ENCODE assay signal across 8 mouse cellular contexts in the genomic region with DNA sequence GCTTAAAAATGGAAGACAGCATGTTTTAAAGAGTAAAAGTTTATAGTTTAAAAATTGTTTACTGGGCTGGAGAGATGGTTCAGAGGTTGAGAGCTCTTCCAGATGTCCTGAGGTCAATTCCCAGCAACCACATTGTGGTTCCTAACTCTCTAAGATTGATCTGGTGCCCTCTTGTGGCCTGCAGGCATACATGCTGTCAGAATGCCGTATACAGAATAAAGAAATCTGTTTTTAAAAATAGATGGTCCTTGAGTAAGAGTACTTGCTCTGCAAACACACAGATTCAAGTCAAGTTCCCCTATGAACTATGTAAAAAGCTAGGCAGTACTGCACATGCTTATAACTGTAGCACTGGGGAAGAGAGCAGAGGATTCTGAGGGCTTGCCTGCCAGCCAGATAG. TPM values are rescaled to one million over a fixed set of nuclear protein-coding genes. Genes with fewer than 3 reads are reported as not detected.
A peak's percentile ranks its signal among the peaks of the same experiment; 100 is the strongest.
DNase-seq lines count a peak whose midpoint lies in the region; ATAC-seq lines count a peak whose summit lies in the region.

No protein-coding gene starts in this region.

- H3K27me3 ChIP-seq in liver, embryonic 12.5 days (replicated peaks), result no peaks in the 10 kb centered on the region
- H3K27me3 ChIP-seq in hindbrain, embryonic 12.5 days, result no peaks in the 10 kb centered on the region
- no peaks in the 10 kb centered on the region for H3K27me3 ChIP-seq in heart, embryonic 11.5 days (ENCODE audit: control insufficient read depth, insufficient read depth, low read length)

- 57% methylated on average over 1 of the region's 1 CpGs for WGBS in liver, embryonic 12.5 days (ENCODE audit: insufficient replicate concordance)
- 79% methylated on average over 1 of the region's 1 CpGs for WGBS in hindbrain, embryonic 12.5 days
- 91% methylated on average over 1 of the region's 1 CpGs for WGBS in heart, embryonic 11.5 days (ENCODE audit: insufficient replicate concordance)

- DNase-seq in cerebellum, postnatal 10 days, result peak; percentile 12 to 13
- no peak for DNase-seq in cerebellum, adult 18-20 months
- DNase-seq in liver, result peak; percentile 56
- DNase-seq in embryo, embryonic 10.5 days (ENCODE audit: low spot score), result peak; percentile 35
- DNase-seq in mesoderm, embryonic 11.5 days (ENCODE audit: low read depth, low spot score), result peak; percentile 19

- no peak overlapping the region for H3K9ac ChIP-seq in liver, embryonic 12.5 days
- H3K9ac ChIP-seq in hindbrain, embryonic 12.5 days, result no peak overlapping the region
- no peak overlapping the region for H3K9ac ChIP-seq in heart, embryonic 11.5 days (ENCODE audit: low read depth, low read length)

- H3K4me3 ChIP-seq in liver, embryonic 12.5 days, result no peak overlapping the region
- H3K4me3 ChIP-seq in hindbrain, embryonic 12.5 days, result no peak overlapping the region
- H3K4me3 ChIP-seq in heart, embryonic 11.5 days (ENCODE audit: low read depth, low read length), result no peak overlapping the region

- no peak for ATAC-seq in liver, embryonic 12.5 days
- no peak for ATAC-seq in hindbrain, embryonic 12.5 days (ENCODE audit: low FRiP score)
- ATAC-seq in heart, embryonic 11.5 days (replicated peaks; ENCODE audit: insufficient number of reproducible peaks, low FRiP score, low TSS enrichment), result no peak

- no peak overlapping the region for H3K4me2 ChIP-seq in liver, embryonic 12.5 days
- no peak overlapping the region for H3K4me2 ChIP-seq in hindbrain, embryonic 12.5 days (replicated peaks)
- no peak overlapping the region for H3K4me2 ChIP-seq in heart, embryonic 11.5 days

- H3K9me3 ChIP-seq in liver, embryonic 12.5 days (replicated peaks), result no peaks in the 10 kb centered on the region
- H3K9me3 ChIP-seq in hindbrain, embryonic 12.5 days (replicated peaks), result no peaks in the 10 kb centered on the region
- no peaks in the 10 kb centered on the region for H3K9me3 ChIP-seq in heart, embryonic 11.5 days (replicated peaks; ENCODE audit: control insufficient read depth, low read length)

- H3K36me3 ChIP-seq in liver, embryonic 12.5 days, result peaks cover 88% of the 10 kb centered on the region
- peaks cover 64% of the 10 kb centered on the region for H3K36me3 ChIP-seq in hindbrain, embryonic 12.5 days
- peaks cover 22% of the 10 kb centered on the region for H3K36me3 ChIP-seq in heart, embryonic 11.5 days (ENCODE audit: control insufficient read depth, insufficient read depth, low read length)

- no peak overlapping the region for H3K27ac ChIP-seq in liver, embryonic 12.5 days
- no peak overlapping the region for H3K27ac ChIP-seq in hindbrain, embryonic 12.5 days
- no peak overlapping the region for H3K27ac ChIP-seq in heart, embryonic 11.5 days (ENCODE audit: low read depth, low read length)

- no peaks in the 10 kb centered on the region for H3K4me1 ChIP-seq in liver, embryonic 12.5 days
- no peaks in the 10 kb centered on the region for H3K4me1 ChIP-seq in hindbrain, embryonic 12.5 days
- H3K4me1 ChIP-seq in heart, embryonic 11.5 days (ENCODE audit: control insufficient read depth, insufficient read depth, low read length), result no peaks in the 10 kb centered on the region

RNA-seq across cellular contexts. Expression of a gene that starts 43.3 kb away (rescaled TPM):
- 156 and 166 TPM in 2 replicates for polyA plus RNA-seq in liver, embryonic 12.5 days (2016; fragmentation: Nextera tagmentation; extraction: Ambion mirVana)
- polyA plus RNA-seq in hindbrain, embryonic 12.5 days (2016; fragmentation: Nextera tagmentation; extraction: Ambion mirVana), result 75.6 and 82.5 TPM in 2 replicates
- 76.2 and 88.7 TPM in 2 replicates for polyA plus RNA-seq in heart, embryonic 11.5 days (2014; fragmentation: Nextera tagmentation; extraction: Ambion mirVana)

RNA-seq across cellular contexts. Expression of a gene that starts 43.3 kb away (rescaled TPM):
- 94.9 and 95.8 TPM in 2 replicates for polyA plus RNA-seq in liver, embryonic 12.5 days (2016; fragmentation: Nextera tagmentation; extraction: Ambion mirVana)
- 191 and 194 TPM in 2 replicates for polyA plus RNA-seq in hindbrain, embryonic 12.5 days (2016; fragmentation: Nextera tagmentation; extraction: Ambion mirVana)
- 80.6 and 93.6 TPM in 2 replicates for polyA plus RNA-seq in heart, embryonic 11.5 days (2014; fragmentation: Nextera tagmentation; extraction: Ambion mirVana)

Comparison
In these comparisons a context has a peak if more than half of its experiments do, and no peak if none do; other contexts are left out.
1. DNase-seq: peak in cerebellum, postnatal 10 days (2 of 2), liver (single experiment), embryo, embryonic 10.5 days (single experiment) and mesoderm, embryonic 11.5 days (single experiment); none in cerebellum, adult 18-20 months (0 of 2).